Mouse (Mus musculus): ENCODE measurements at regions not wholly inside any gene's neighbourhood (a gene's known extent, or its start where the extent isn't known, plus 50 kb on each side); places are given as distances from the start of the nearest gene placed in this dataset.

DNA sequence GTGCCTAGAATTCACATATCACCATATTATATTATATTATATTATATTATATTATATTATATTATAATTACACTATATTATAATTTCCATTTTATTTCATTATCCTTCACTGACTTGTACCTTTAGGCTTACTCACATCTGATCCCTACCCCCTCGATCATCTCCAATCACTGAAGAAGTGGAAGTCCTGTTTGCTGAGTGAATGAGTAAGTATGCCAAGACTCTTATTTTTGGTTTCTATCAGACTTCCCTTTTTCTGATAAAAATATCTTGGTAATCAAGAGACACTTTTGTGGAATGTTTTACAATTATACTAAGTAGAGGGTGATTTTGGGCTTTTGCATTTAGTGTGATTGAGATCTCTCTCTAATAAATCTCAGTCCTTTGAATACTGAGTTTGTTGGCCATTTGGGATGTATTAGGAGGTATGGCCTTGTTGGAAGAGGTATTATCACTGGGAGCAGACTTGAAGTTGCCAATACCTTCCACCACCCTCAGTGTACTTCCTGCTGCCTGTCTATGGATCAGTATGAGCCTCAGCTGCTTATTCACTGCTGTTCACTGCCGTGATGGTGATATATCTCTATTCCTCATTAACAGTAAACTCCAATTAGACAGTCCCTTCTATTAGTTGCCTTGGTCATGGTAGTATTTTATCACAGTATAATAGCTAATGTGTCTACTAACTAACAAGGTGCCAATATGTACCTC lies 665.3 kb downstream of the Adgrl2 start:
- TF ChIP-seq EP300 (IDR thresholded peaks at IDR 0.05; ENCODE audit: insufficient read depth, low read depth, low read length) = no peak
- no peak for TF ChIP-seq CTCF (IDR thresholded peaks at IDR 0.05; ENCODE audit: low read depth, low read length)

All from ES-Bruce4 (cell line).